Mouse (Mus musculus) midbrain, postnatal 0 days (tissue): Measurements from ENCODE around the gene Slc22a18. TPM values are rescaled to one million over a fixed set of nuclear protein-coding genes. Genes with fewer than 3 reads are reported as not detected.

ENCODE experiments used
- ATAC-seq: fragments of 200-750 bp; cut with Nextera tagmentation; 2 replicates; pipeline ENCODE4 v1.8.0; 2017; ENCODE audit warnings: moderate number of reproducible peaks, mild to moderate bottlenecking, moderate TSS enrichment, moderate library complexity; ENCODE audit not compliant: low FRiP score
- DNase-seq: peaks from one replicate; pipeline ENCODE4 v3.0.0-alpha.2; 2015; ENCODE audit warnings: low spot score
- H3K27ac ChIP-seq: fragments of 300-500 bp; sonication (generic); 2 replicates; pipeline ENCODE4 v1.5.1; 2014; ENCODE audit warnings: low read depth, mild to moderate bottlenecking, low read length, mixed read lengths
- H3K27me3 ChIP-seq: fragments of 300-500 bp; sonication (generic); 2 replicates; pipeline ENCODE4 v1.6.1; 2014; ENCODE audit warnings: low read length, control low read depth, mixed read lengths; ENCODE audit not compliant: insufficient read depth
- H3K36me3 ChIP-seq: fragments of 300-500 bp; sonication (generic); 2 replicates; pipeline ENCODE4 v1.6.1; 2014; ENCODE audit warnings: low read length, control low read depth, mixed read lengths; ENCODE audit not compliant: insufficient read depth
- H3K4me1 ChIP-seq: fragments of 300-500 bp; sonication (generic); 2 replicates; pipeline ENCODE4 v1.6.1; 2014; ENCODE audit warnings: mild to moderate bottlenecking, control low read depth, antibody characterized with exemption, low read length, mixed read lengths; ENCODE audit not compliant: insufficient read depth
- H3K4me2 ChIP-seq: fragments of 300-500 bp; sonication (generic); 2 replicates; pipeline ENCODE4 v1.6.1; 2014; ENCODE audit warnings: low read depth, mild to moderate bottlenecking, low read length, mixed read lengths; ENCODE audit not compliant: poor library complexity, severe bottlenecking
- H3K4me3 ChIP-seq: fragments of 300-500 bp; sonication (generic); 2 replicates; pipeline ENCODE4 v1.5.1; 2014; ENCODE audit warnings: low read depth, mild to moderate bottlenecking, low read length, moderate library complexity
- H3K9ac ChIP-seq: fragments of 300-500 bp; sonication (generic); replicated peaks from 2 replicates; pipeline ENCODE4 v1.6.1; 2014; ENCODE audit warnings: mild to moderate bottlenecking, low read length, moderate library complexity, mixed read lengths; ENCODE audit not compliant: poor library complexity, severe bottlenecking
- H3K9me3 ChIP-seq: fragments of 300-500 bp; sonication (generic); 2 replicates; pipeline ENCODE4 v1.6.1; 2016; ENCODE audit warnings: low read length, control low read depth
- CTCF ChIP-seq: IDR thresholded peaks from 2 replicates; pipeline ENCODE4 v1.5.1; 2016; ENCODE audit warnings: antibody characterized with exemption, mild to moderate bottlenecking
- WGBS: fragments of 180-500 bp; shearing (Covaris S2); extraction: QIAGEN DNeasy Blood & Tissue Kit; methylation state at CpG from one replicate; pipeline ENCODE4 v1.1.7; 2014; 5-methylcytosine and 5-hydroxymethylcytosine counted together
- polyA plus RNA-seq: library from polyadenylated mRNA; unstranded; fragments of >200 nt; fragmentation: Nextera tagmentation; extraction: Ambion mirVana; gene quantifications from 2 replicates; pipeline ENCODE4 v1.2.1, GENCODE M21; 2015
- total RNA-seq: library from RNA; depleted of rRNA; stranded (reverse); fragments of >200 nt; gene quantifications from 2 replicates; pipeline ENCODE4 v1.2.3, GENCODE M21; 2014

The Slc22a18 gene
- total and polyA plus RNA-seq, 2 experiments from 2014 or later = 0.33 to 0.86 TPM

DNA sequence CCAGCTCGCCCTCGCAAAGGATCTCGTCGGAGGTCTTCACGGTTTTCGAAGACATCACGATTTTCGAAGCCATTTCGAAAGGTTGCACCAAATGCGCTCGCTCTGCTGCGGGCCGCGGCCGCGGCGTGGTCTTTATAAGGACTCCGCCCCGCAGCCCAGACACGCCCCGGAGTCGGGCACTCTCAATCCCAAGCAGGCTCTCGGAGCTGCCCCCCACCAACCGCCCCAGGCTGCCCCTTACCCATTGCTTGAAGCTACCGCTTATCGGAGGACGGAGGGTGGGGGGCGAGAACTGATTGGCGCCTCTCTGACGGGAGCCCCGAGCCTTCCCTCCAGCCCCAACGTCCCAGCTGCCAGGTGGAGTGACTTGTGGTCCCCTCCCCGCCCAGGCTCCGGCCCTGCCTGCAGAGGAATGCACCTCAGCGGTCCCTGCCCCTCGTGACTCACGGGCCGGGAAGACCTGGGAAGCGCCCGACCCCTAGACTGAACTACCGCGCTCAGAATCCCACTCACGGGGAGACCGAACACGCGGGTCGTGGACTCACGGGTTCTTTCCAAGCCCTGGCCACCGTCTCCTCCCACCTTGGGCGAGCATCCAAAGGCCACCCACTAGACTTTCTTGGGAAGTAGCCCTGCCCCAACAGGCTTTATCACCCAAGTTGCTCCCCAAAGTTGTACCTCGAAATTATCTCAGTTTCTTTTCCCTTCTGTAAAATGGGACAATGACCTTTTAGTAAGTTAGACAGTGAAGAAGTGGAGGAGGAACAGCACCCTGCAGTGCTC is 29.1 kb downstream of the Slc22a18 start, which contains the start of gene Phlda2:
Phlda2 (minus strand) TSS at position 733 of the 783 bp plus-strand sequence.
- Histone ChIP-seq H3K4me2 (peak within 1 kb of the TSS; percentile 50), H3K27me3 (peaks cover 47% of the 10 kb centered on the region), H3K4me3 (peak within 1 kb of the TSS; percentile 35), H3K9ac (no peak within 1 kb of the TSS), H3K27ac (no peak within 1 kb of the TSS), H3K36me3 (no peaks in the 10 kb centered on the region), H3K4me1 (no peaks in the 10 kb centered on the region), H3K9me3 (no peaks in the 10 kb centered on the region)
- DNase-seq (no peak), ATAC-seq (no peak)
- no peak for TF ChIP-seq CTCF
- 4% methylated on average over 50 of the region's 51 CpGs for WGBS

DNA sequence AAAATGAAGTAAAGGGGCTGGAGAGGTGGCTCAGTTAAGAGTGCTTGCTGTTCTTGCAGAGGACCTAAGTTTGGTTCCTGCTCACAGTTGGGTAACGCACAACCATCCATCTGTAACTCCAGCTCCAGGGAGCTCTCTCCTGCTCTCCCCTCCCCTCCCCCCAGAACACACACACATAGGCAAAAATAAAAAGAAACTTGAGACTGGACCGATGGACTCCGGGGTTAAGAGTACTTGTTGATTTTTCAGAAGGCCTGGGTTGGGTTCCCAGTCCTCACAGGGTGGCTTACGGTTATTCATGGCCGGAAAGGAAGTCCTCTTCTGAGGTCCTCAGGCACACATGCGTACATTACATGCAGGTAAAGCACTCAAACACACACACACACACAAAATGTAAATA is 30.4 kb downstream of the Slc22a18 start:
- WGBS = 92% methylated on average over 6 of the region's 6 CpGs
- no peak for TF ChIP-seq CTCF
- no peak overlapping the region for H3K4me2 ChIP-seq
- H3K27me3 ChIP-seq = peaks cover 47% of the 10 kb centered on the region
- H3K9ac ChIP-seq = no peak overlapping the region
- no peaks in the 10 kb centered on the region for H3K4me1 ChIP-seq
- H3K9me3 ChIP-seq = no peaks in the 10 kb centered on the region
- H3K4me3 ChIP-seq = no peak overlapping the region
- no peaks in the 10 kb centered on the region for H3K36me3 ChIP-seq
- no peak overlapping the region for H3K27ac ChIP-seq
- DNase-seq = no peak
- ATAC-seq = no peak

DNA sequence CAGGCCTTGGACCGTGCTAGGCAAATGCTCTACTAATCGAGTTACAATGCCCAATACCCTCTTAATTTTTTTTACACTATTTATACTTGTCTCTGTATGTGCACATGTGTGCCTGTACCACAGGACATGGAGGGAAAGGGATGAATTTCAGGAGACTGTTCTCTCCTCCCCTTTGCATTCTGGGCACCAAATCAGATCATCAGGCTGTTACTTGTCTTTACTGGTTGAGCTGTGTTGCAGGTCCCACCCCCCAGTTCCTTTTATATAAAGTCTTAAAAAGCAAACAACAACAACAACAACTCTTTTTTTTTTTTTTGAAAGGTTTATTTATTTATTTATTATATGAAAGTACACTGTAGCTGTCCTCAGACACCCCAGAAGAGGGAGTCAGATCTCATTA is 31.9 kb downstream of the Slc22a18 start:
- no peak overlapping the region for H3K4me2 ChIP-seq
- H3K9me3 ChIP-seq = no peaks in the 10 kb centered on the region
- no peak overlapping the region for H3K4me3 ChIP-seq
- no peak overlapping the region for H3K9ac ChIP-seq
- no peak overlapping the region for H3K27ac ChIP-seq
- ATAC-seq = no peak
- DNase-seq = no peak
- WGBS = 95% methylated on average over 2 of the region's 2 CpGs
- peaks cover 39% of the 10 kb centered on the region for H3K27me3 ChIP-seq
- no peaks in the 10 kb centered on the region; the same call in 1 of the 2 replicates for H3K36me3 ChIP-seq
- H3K4me1 ChIP-seq = no peaks in the 10 kb centered on the region
- TF ChIP-seq CTCF = no peak

DNA sequence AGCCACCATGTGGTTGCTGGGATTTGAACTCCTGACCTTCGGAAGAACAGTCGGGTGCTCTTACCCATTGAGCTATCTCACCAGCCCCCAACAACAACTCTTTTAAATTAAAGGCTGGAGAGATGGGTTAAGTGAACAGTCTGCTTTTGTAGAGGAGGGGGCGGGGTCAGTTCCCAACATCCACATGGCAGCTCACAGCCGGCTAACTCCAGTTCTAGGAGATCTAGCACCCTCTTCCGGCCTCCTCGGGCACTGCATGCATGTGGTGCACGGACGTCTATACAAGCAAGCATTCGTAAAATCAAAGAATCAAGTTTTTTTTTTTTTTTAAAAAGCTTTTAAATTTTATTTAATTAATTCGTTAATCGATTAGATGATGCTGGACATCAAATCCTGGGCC is 32.3 kb downstream of the Slc22a18 start:
- Histone ChIP-seq H3K4me3 (no peak overlapping the region), H3K4me2 (no peak overlapping the region), H3K9ac (no peak overlapping the region), H3K36me3 (no peaks in the 10 kb centered on the region; the same call in 1 of the 2 replicates), H3K27me3 (peaks cover 35% of the 10 kb centered on the region), H3K9me3 (no peaks in the 10 kb centered on the region), H3K27ac (no peak overlapping the region), H3K4me1 (no peaks in the 10 kb centered on the region)
- ATAC-seq (no peak), DNase-seq (peak; percentile 69)
- 26% methylated on average over 11 of the region's 11 CpGs for WGBS
- TF ChIP-seq CTCF = peak; percentile 67

DNA sequence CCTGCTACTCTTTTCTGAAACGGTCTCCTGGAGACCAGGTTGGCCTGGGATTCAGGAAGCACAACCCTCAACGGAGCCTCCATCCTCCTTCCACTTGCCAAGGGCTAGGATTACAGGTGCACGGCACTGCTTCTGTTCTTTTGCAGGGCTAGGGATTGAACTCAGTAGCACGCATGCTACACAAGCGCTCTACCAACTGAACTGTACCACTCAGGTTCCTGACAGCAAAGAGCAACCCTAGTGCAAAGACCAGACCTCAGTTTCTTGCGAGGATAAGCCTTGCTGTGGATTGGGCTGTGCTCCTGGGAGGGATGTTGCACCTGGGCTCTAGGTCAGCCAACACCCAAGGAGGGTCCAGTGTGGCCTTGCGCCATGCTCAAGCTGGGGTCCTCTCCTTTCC is 32.7 kb downstream of the Slc22a18 start:
- no peaks in the 10 kb centered on the region for H3K4me1 ChIP-seq
- H3K4me3 ChIP-seq = no peak overlapping the region
- no peak overlapping the region for H3K9ac ChIP-seq
- 66% methylated on average over 7 of the region's 7 CpGs for WGBS
- DNase-seq (no peak), ATAC-seq (no peak)
- peaks cover 30% of the 10 kb centered on the region for H3K27me3 ChIP-seq
- no peak for TF ChIP-seq CTCF
- no peak overlapping the region for H3K27ac ChIP-seq
- no peaks in the 10 kb centered on the region for H3K9me3 ChIP-seq
- no peak overlapping the region for H3K4me2 ChIP-seq
- H3K36me3 ChIP-seq = no peaks in the 10 kb centered on the region; the same call in 1 of the 2 replicates

DNA sequence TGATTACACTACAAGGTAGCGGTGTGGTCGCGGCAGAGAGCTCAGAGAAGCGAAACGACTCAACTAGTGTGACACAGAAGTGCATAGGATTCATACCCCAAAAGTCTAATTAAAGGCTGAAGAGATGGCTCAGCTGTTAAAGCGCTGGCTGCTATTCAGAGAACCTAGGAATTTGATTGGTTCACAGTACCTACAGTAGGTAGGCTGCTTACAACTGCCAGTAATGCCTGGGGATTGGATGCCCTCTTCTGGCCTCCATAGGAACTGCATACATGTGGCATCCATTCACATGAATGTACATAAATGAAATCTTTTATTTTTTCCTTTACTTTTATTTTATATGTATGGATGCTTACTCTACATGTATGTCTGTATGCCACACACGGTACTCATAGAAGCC is 33.1 kb downstream of the Slc22a18 start:
- Histone ChIP-seq H3K4me2 (no peak overlapping the region), H3K4me1 (no peaks in the 10 kb centered on the region), H3K36me3 (no peaks in the 10 kb centered on the region; the same call in 1 of the 2 replicates), H3K27ac (no peak overlapping the region), H3K9ac (no peak overlapping the region), H3K9me3 (no peaks in the 10 kb centered on the region), H3K4me3 (no peak overlapping the region), H3K27me3 (peaks cover 27% of the 10 kb centered on the region)
- ATAC-seq (no peak), DNase-seq (peak; percentile 62)
- WGBS = 30% methylated on average over 7 of the region's 7 CpGs
- peak; percentile 83 for TF ChIP-seq CTCF
